Mouse (Mus musculus): ENCODE data around the gene 6430550D23Rik. TPM values are rescaled to one million over a fixed set of nuclear protein-coding genes. Genes with fewer than 3 reads are reported as not detected.

Gene 6430550D23Rik
- polyA plus RNA-seq (2012): 0.03 and 0.04 TPM in 2 replicates

DNA sequence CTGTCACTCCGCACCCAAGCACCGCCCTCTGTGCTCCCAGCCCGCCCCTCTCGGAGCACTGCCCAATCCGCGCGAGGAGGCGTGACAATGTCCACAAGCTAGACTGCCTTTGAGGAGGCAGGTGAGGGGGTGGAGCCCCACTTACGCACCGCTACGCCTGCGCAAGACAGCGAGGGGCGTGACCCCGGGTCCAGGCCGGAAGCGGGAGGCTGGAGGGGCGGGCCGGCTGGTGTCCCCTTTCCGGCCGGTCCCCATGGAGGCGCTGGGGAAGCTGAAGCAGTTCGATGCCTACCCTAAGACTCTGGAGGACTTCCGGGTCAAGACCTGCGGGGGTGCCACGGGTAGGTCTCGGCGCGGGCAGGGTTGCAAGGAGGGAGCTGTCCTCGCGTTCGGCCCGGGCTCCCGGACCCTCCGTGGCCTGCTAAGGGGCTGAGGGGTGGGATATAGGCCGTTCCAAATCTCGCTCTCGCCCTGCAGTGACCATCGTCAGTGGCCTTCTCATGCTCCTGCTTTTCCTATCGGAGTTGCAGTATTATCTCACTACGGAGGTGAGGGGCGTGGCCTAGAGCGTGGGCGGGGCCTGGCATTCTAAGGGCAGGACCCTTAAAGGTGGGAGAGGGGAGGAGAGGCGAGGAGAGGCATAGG is at the start of gene 6430550D23Rik, which contains the start of gene Ergic3:
TSS of gene 6430550D23Rik (minus strand) at position 90 of the 645 bp plus-strand sequence.
TSS of gene Ergic3 (plus strand) at position 158 of the 645 bp plus-strand sequence.
- Histone ChIP-seq H3K4me3 (replicated peaks) (peak within 1 kb of the TSS; percentile 77), H3K36me3 (ENCODE audit: control insufficient read depth) (peaks cover 51% of the 10 kb centered on the region), H3K9me3 (ENCODE audit: control insufficient read depth, low read length) (peaks cover 6% of the 10 kb centered on the region), H3K4me1 (ENCODE audit: control insufficient read depth) (peaks cover 22% of the 10 kb centered on the region), H3K27me3 (ENCODE audit: control insufficient read depth) (no peaks in the 10 kb centered on the region)
- TF ChIP-seq GATA1 (IDR thresholded peaks at IDR 0.05; ENCODE audit: low read length): no peak
- no peak for TF ChIP-seq TAL1 (IDR thresholded peaks at IDR 0.05; ENCODE audit: low read length)

DNA sequence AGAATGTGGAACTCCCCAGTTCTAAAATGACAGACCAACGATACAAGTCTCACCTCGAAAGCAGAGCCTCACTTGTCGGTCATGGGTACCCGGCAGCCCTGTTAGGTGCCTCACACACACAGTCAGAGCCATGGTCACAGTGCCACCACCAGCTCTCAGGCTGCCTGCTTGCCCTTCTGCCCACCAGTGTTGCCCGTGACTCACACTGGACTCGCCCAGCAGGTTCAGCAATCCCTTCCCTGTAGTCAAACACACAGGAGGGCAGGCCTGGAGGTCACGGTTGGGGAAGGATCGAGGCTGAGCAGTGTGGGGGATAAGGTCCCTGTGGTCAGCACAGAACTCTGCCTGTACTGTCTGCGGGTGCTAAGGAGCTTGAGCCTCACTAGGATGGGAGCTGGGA is 45.0 kb upstream of the 6430550D23Rik start, which contains the start of gene Fer1l4:
TSS of gene Fer1l4 (minus strand) at position 132 of the 400 bp plus-strand sequence.
- Histone ChIP-seq H3K27me3 (ENCODE audit: control insufficient read depth) (peaks cover 47% of the 10 kb centered on the region), H3K9me3 (ENCODE audit: control insufficient read depth, low read length) (no peaks in the 10 kb centered on the region), H3K4me3 (replicated peaks) (no peak within 1 kb of the TSS), H3K4me1 (ENCODE audit: control insufficient read depth) (peaks cover 3% of the 10 kb centered on the region), H3K36me3 (ENCODE audit: control insufficient read depth) (no peaks in the 10 kb centered on the region)
- no peak for TF ChIP-seq TAL1 (IDR thresholded peaks at IDR 0.05; ENCODE audit: low read length)

DNA sequence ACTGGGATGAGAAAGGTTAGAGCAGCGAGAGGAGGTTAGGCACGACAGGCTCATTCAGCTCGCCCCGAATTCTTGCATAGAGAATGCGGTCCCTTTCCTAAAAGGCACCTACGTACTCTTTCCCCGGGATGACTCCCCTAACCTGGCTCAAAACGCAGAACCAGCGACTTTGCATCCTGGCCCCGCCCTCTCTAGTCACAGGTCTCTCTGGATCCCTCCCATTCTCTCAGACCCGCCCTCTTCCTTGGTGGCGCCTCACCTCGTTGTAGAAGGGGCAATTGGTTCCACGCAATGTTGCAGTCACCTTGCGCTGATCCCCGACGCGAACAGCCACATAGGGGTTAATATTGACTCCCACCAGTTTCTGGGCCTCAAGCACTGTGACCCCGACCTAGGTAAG is 40.2 kb upstream of the 6430550D23Rik start:
- Histone ChIP-seq H3K4me3 (replicated peaks) (no peak overlapping the region), H3K9me3 (ENCODE audit: control insufficient read depth, low read length) (no peaks in the 10 kb centered on the region), H3K4me1 (ENCODE audit: control insufficient read depth) (peaks cover 5% of the 10 kb centered on the region), H3K27me3 (ENCODE audit: control insufficient read depth) (peaks cover 48% of the 10 kb centered on the region), H3K36me3 (ENCODE audit: control insufficient read depth) (no peaks in the 10 kb centered on the region)
- no peak for TF ChIP-seq GATA1 (IDR thresholded peaks at IDR 0.05; ENCODE audit: low read length)
- no peak for TF ChIP-seq TAL1 (IDR thresholded peaks at IDR 0.05; ENCODE audit: low read length)

DNA sequence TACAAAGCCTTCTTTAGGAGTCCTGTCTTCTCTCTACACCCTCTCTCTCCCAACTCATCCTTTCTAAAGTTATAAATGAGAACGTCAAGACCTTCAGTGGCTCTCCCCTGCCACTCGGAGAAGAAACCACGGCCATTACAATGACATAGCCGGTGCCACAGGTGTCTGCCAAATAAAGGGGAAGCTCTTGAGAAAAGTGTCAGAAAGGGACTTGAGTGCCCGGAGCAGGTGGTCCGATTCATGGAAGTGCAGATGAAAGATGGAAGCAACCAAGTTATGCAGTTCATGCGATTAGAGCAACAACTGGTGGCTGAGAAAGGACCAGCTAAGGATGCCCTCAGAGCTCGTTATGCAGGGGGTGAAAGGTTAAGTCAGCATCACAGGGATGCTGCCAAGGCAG is 35.1 kb upstream of the 6430550D23Rik start:
- Histone ChIP-seq H3K27me3 (ENCODE audit: control insufficient read depth) (peaks cover 15% of the 10 kb centered on the region), H3K4me1 (ENCODE audit: control insufficient read depth) (peaks cover 3% of the 10 kb centered on the region), H3K9me3 (ENCODE audit: control insufficient read depth, low read length) (no peaks in the 10 kb centered on the region), H3K36me3 (ENCODE audit: control insufficient read depth) (no peaks in the 10 kb centered on the region), H3K4me3 (replicated peaks) (no peak overlapping the region)
- TF ChIP-seq TAL1 (IDR thresholded peaks at IDR 0.05; ENCODE audit: low read length): no peak
- TF ChIP-seq GATA1 (IDR thresholded peaks at IDR 0.05; ENCODE audit: low read length): no peak

DNA sequence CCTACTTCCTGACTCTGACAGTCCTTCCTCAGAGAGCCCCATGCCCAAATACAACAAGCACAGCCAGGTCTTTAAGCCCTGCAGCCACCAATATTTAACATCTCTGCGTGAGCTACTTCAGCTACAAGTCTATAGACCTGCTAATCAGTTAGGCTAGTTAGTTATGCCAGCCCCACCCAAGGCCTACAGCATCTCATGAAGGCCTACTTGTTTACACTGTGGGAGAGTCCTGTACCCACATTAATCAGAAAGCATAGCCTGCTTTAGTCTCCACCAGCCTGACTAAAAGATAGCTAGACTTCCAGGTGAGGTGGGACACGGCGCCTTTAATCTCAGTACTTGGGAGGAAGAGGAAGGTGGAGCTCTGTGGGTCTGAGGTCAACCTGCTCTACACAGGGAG is 31.6 kb upstream of the 6430550D23Rik start:
- H3K9me3 ChIP-seq (ENCODE audit: control insufficient read depth, low read length): no peaks in the 10 kb centered on the region
- H3K27me3 ChIP-seq (ENCODE audit: control insufficient read depth): no peaks in the 10 kb centered on the region
- no peak overlapping the region for H3K4me3 ChIP-seq (replicated peaks)
- no peaks in the 10 kb centered on the region for H3K4me1 ChIP-seq (ENCODE audit: control insufficient read depth)
- TF ChIP-seq GATA1 (IDR thresholded peaks at IDR 0.05; ENCODE audit: low read length): no peak
- TF ChIP-seq TAL1 (IDR thresholded peaks at IDR 0.05; ENCODE audit: low read length): no peak
- no peaks in the 10 kb centered on the region for H3K36me3 ChIP-seq (ENCODE audit: control insufficient read depth)

DNA sequence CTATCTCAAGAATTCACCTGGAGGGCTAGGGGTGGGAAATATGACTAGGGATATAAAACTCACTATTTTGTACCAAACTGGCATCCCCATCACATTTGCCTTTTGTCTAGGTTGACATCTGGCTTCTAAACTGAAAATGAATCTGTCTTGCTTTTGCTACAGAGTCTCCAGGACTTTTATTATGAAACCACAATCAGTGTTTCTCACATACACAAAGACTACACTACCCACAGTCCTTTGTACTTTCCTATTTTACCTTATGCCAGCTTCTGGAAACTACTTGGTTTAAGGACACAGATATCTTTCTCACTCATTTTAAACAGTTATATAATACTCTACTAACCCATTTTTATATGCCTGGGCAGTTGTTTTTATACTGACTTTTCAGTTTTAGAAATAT is 17.7 kb upstream of the 6430550D23Rik start:
- no peaks in the 10 kb centered on the region for H3K36me3 ChIP-seq (ENCODE audit: control insufficient read depth)
- TF ChIP-seq TAL1 (IDR thresholded peaks at IDR 0.05; ENCODE audit: low read length) (no peak), GATA1 (IDR thresholded peaks at IDR 0.05; ENCODE audit: low read length) (no peak)
- H3K27me3 ChIP-seq (ENCODE audit: control insufficient read depth): no peaks in the 10 kb centered on the region
- peaks cover 42% of the 10 kb centered on the region for H3K4me1 ChIP-seq (ENCODE audit: control insufficient read depth)
- H3K4me3 ChIP-seq (replicated peaks): no peak overlapping the region
- no peaks in the 10 kb centered on the region for H3K9me3 ChIP-seq (ENCODE audit: control insufficient read depth, low read length)

DNA sequence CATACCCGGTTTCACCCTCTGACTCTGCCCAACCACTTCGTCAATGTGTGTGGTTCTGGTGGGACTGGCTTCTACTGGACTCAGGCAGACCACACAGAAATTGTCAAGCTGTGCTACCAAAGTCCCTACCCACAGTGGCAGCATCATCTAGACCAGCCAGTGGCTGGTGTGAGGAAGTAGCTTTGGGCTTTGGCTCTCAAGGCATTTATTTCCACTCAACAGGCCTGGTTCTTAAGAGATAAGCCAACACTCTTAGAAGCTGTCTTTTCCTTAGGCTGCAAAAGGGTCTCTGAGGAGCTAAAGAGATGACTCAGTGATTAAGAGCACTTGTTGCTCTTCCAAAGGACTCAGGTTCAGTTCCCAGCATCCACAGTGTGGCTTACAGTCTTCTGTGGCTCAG is 14.0 kb upstream of the 6430550D23Rik start:
- peaks cover 31% of the 10 kb centered on the region for H3K36me3 ChIP-seq (ENCODE audit: control insufficient read depth)
- H3K4me1 ChIP-seq (ENCODE audit: control insufficient read depth): peaks cover 52% of the 10 kb centered on the region
- TF ChIP-seq GATA1 (IDR thresholded peaks at IDR 0.05; ENCODE audit: low read length): no peak
- no peak for TF ChIP-seq TAL1 (IDR thresholded peaks at IDR 0.05; ENCODE audit: low read length)
- H3K9me3 ChIP-seq (ENCODE audit: control insufficient read depth, low read length): no peaks in the 10 kb centered on the region
- H3K4me3 ChIP-seq (replicated peaks): no peak overlapping the region
- H3K27me3 ChIP-seq (ENCODE audit: control insufficient read depth): no peaks in the 10 kb centered on the region

DNA sequence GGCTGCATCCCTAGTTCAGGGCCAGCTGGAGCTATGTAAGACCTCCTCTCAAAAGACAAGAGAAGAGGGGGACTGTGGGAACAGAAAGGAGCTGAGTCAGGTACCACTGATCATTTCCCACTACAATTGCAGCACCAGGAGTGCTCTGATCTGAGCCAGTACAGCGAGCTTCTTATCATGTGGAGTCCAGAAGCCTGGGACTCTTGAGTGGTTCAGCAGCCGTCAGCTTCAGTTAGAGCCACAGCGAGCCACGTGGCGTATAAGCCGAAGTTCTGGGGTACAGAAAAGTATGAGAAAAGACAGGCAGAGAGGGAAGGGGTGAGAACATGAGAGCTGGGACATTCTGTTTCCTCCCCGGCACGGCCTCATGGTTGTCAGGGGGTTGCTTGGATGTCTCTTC is 13.4 kb upstream of the 6430550D23Rik start:
- Histone ChIP-seq H3K9me3 (ENCODE audit: control insufficient read depth, low read length) (no peaks in the 10 kb centered on the region), H3K4me1 (ENCODE audit: control insufficient read depth) (peaks cover 52% of the 10 kb centered on the region), H3K36me3 (ENCODE audit: control insufficient read depth) (peaks cover 36% of the 10 kb centered on the region), H3K27me3 (ENCODE audit: control insufficient read depth) (no peaks in the 10 kb centered on the region), H3K4me3 (replicated peaks) (no peak overlapping the region)
- TF ChIP-seq GATA1 (IDR thresholded peaks at IDR 0.05; ENCODE audit: low read length): no peak
- TF ChIP-seq TAL1 (IDR thresholded peaks at IDR 0.05; ENCODE audit: low read length): no peak

DNA sequence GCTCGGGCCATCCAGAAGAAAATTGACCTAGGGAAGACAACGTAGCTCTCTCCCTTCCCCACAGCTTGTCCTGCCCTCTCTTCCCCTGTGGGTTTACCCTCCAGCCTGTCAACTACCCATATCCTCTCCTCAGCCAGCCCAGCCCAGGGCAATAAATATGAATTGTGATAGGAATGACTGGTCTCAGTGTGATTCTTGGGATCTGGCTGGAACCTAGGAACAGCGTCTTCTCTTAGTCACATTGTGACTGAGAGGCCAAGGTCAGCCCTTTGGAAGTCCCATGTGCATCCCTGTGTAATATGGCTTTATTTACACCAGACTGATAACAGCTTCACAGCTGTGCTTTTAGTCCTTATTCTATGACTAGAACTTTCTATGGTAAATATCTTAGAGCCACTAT is 10.3 kb upstream of the 6430550D23Rik start:
- H3K9me3 ChIP-seq (ENCODE audit: control insufficient read depth, low read length): no peaks in the 10 kb centered on the region
- H3K4me1 ChIP-seq (ENCODE audit: control insufficient read depth): peaks cover 36% of the 10 kb centered on the region
- H3K27me3 ChIP-seq (ENCODE audit: control insufficient read depth): no peaks in the 10 kb centered on the region
- H3K36me3 ChIP-seq (ENCODE audit: control insufficient read depth): peaks cover 67% of the 10 kb centered on the region
- TF ChIP-seq GATA1 (IDR thresholded peaks at IDR 0.05; ENCODE audit: low read length) (no peak), TAL1 (IDR thresholded peaks at IDR 0.05; ENCODE audit: low read length) (no peak)
- no peak overlapping the region for H3K4me3 ChIP-seq (replicated peaks)
